In the genomic region with DNA sequence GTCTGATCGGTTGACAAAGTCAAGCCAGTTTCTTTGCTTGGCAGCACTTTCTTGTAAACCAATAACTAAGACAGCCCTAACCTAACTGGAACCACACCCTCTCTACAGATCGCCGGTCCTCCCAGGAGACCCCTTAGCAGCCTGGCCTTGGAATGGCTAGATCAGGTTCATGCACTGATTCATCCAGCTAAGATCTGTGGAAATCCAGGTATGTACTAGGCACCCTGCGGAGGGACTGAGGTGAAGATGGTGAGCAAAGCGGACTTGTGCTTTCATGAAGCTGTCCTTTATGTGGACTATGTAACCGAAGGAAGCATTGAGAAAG, we compare ENCODE assay signal across 8 mouse cellular contexts. TPM values are rescaled to one million over a fixed set of nuclear protein-coding genes. Genes with fewer than 3 reads are reported as not detected.
A peak's percentile ranks its signal among the peaks of the same experiment; 100 is the strongest.
DNase-seq lines count a peak whose midpoint lies in the region; ATAC-seq and TF ChIP-seq lines count a peak whose summit lies in the region.

No protein-coding gene starts in this region.

- no peak; the same call in 1 of the 2 replicates for ATAC-seq in lung, postnatal 0 days
- ATAC-seq in limb, embryonic 13.5 days (ENCODE audit: low FRiP score, low read depth) = peak; percentile 48

- no peak for DNase-seq in lung, postnatal 0 days (ENCODE audit: low spot score)
- DNase-seq in lung, postnatal 25 days (ENCODE audit: low spot score) = no peak
- no peak for DNase-seq in forebrain, embryonic 10.5 days (ENCODE audit: extremely low spot score, low spot score)
- no peak for DNase-seq in adrenal gland, adult 8-10 months
- DNase-seq in c-Kit-positive CD71-positive TER-119-positive erythroid progenitor cells, embryonic 14.5 days (ENCODE audit: low spot score) = no peak
- DNase-seq in adipocyte (ENCODE audit: low spot score) = no peak

- no peak for TF ChIP-seq EP300 in lung, postnatal 0 days (IDR thresholded peaks at IDR 0.05)

- no peak for TF ChIP-seq POLR2A in small intestine, adult 2 months (IDR thresholded peaks at IDR 0.05; ENCODE audit: low read depth, low read length)

- peak overlapping the region; percentile 42 for H3K9ac ChIP-seq in lung, postnatal 0 days (replicated peaks; ENCODE audit: low read depth)
- H3K9ac ChIP-seq in limb, embryonic 13.5 days = peak overlapping the region; percentile 69

- no peak overlapping the region for H3K27ac ChIP-seq in lung, postnatal 0 days (ENCODE audit: low read length)
- peak overlapping the region; percentile 92 for H3K27ac ChIP-seq in forebrain, embryonic 10.5 days
- peak overlapping the region; percentile 77; the same call in 1 of the 2 replicates for H3K27ac ChIP-seq in limb, embryonic 13.5 days
- no peak overlapping the region for H3K27ac ChIP-seq in small intestine, adult 2 months (ENCODE audit: insufficient read depth, low read depth, low read length)

- H3K36me3 ChIP-seq in lung, postnatal 0 days (ENCODE audit: insufficient read depth, low read length) = no peaks in the 10 kb centered on the region
- H3K36me3 ChIP-seq in forebrain, embryonic 10.5 days (replicated peaks) = peaks cover 53% of the 10 kb centered on the region
- H3K36me3 ChIP-seq in limb, embryonic 13.5 days = peaks cover 35% of the 10 kb centered on the region
- H3K36me3 ChIP-seq in small intestine, adult 2 months (ENCODE audit: control insufficient read depth, insufficient read depth, low read length) = peaks cover 1% of the 10 kb centered on the region; the same call in 1 of the 2 replicates

- no peaks in the 10 kb centered on the region for H3K27me3 ChIP-seq in lung, postnatal 0 days (replicated peaks; ENCODE audit: insufficient read depth, low read length)
- no peaks in the 10 kb centered on the region for H3K27me3 ChIP-seq in forebrain, embryonic 10.5 days (ENCODE audit: poor library complexity, severe bottlenecking)
- no peaks in the 10 kb centered on the region for H3K27me3 ChIP-seq in limb, embryonic 13.5 days
- H3K27me3 ChIP-seq in small intestine, adult 2 months (ENCODE audit: control insufficient read depth, insufficient read depth, low read length) = no peaks in the 10 kb centered on the region

- 10% methylated on average over 6 of the region's 6 CpGs for WGBS in lung, postnatal 0 days
- 15% methylated on average over 6 of the region's 6 CpGs for WGBS in forebrain, embryonic 10.5 days
- 11% methylated on average over 6 of the region's 6 CpGs for WGBS in limb, embryonic 13.5 days
- WGBS in small intestine, adult 2 months = 3% methylated on average over 6 of the region's 6 CpGs

- H3K4me3 ChIP-seq in lung, postnatal 0 days (ENCODE audit: low read depth, low read length) = peak overlapping the region; percentile 64
- peak overlapping the region; percentile 69 for H3K4me3 ChIP-seq in forebrain, embryonic 10.5 days
- H3K4me3 ChIP-seq in limb, embryonic 13.5 days = peak overlapping the region; percentile 64
- H3K4me3 ChIP-seq in small intestine, adult 2 months (ENCODE audit: low read depth, low read length) = peak overlapping the region; percentile 92

- peak overlapping the region; percentile 82 for H3K4me2 ChIP-seq in lung, postnatal 0 days (replicated peaks; ENCODE audit: low read depth, low read length)
- peak overlapping the region; percentile 83 for H3K4me2 ChIP-seq in limb, embryonic 13.5 days (replicated peaks)

- no peaks in the 10 kb centered on the region for H3K9me3 ChIP-seq in lung, postnatal 0 days (ENCODE audit: low read length)
- no peaks in the 10 kb centered on the region for H3K9me3 ChIP-seq in forebrain, embryonic 10.5 days
- no peaks in the 10 kb centered on the region for H3K9me3 ChIP-seq in limb, embryonic 13.5 days

- H3K4me1 ChIP-seq in lung, postnatal 0 days (ENCODE audit: insufficient read depth, low read depth, low read length) = peaks cover 5% of the 10 kb centered on the region; the same call in 1 of the 2 replicates
- H3K4me1 ChIP-seq in forebrain, embryonic 10.5 days = peaks cover 14% of the 10 kb centered on the region
- H3K4me1 ChIP-seq in limb, embryonic 13.5 days = peaks cover 5% of the 10 kb centered on the region
- H3K4me1 ChIP-seq in small intestine, adult 2 months (ENCODE audit: control insufficient read depth, insufficient read depth, insufficient read length, low read length) = peaks cover 5% of the 10 kb centered on the region; the same call in 1 of the 2 replicates

- no peak for TF ChIP-seq CTCF in lung, postnatal 0 days (IDR thresholded peaks at IDR 0.05)
- TF ChIP-seq CTCF in small intestine, adult 2 months (IDR thresholded peaks at IDR 0.05; ENCODE audit: extremely low read depth, insufficient read length, insufficient replicate concordance, low read depth, low read length) = no peak

RNA-seq across cellular contexts. Expression of gene Nme6, which starts 0.5 kb away (rescaled TPM):
- polyA plus RNA-seq in lung, postnatal 0 days (2015; fragmentation: Nextera tagmentation; extraction: Ambion mirVana) = 22.3 and 24.4 TPM in 2 replicates
- 116 and 124 TPM in 2 replicates for polyA plus RNA-seq in forebrain, embryonic 10.5 days (2016; fragmentation: Nextera tagmentation; extraction: Ambion mirVana)
- 72.3 and 73.8 TPM in 2 replicates for polyA plus RNA-seq in limb, embryonic 13.5 days (2015; fragmentation: Nextera tagmentation; extraction: Ambion mirVana)
- 9.9 and 14.6 TPM in 2 replicates for polyA plus RNA-seq in small intestine, adult 2 months (2012; rRNA removed)
- total RNA-seq in adrenal gland, adult 8-10 months (2022) = 10 to 100 TPM; 14.9 to 25.2 (median 22.7) TPM

RNA-seq across cellular contexts. Expression of gene Camp, which starts 16.4 kb away (rescaled TPM):
- polyA plus RNA-seq in lung, postnatal 0 days (2015; fragmentation: Nextera tagmentation; extraction: Ambion mirVana) = 10.3 and 13.1 TPM in 2 replicates
- not detected in 2 replicates for polyA plus RNA-seq in forebrain, embryonic 10.5 days (2016; fragmentation: Nextera tagmentation; extraction: Ambion mirVana)
- 0.27 and 0.60 TPM in 2 replicates for polyA plus RNA-seq in limb, embryonic 13.5 days (2015; fragmentation: Nextera tagmentation; extraction: Ambion mirVana)
- 3.2 TPM in 1 of 2 replicates, not detected in the other for polyA plus RNA-seq in small intestine, adult 2 months (2012; rRNA removed)
- not detected for total RNA-seq in adrenal gland, adult 8-10 months (2022)

RNA-seq across cellular contexts. Expression of gene Spink8, which starts 21.0 kb away (rescaled TPM):
- polyA plus RNA-seq in lung, postnatal 0 days (2015; fragmentation: Nextera tagmentation; extraction: Ambion mirVana) = not detected in 2 replicates
- not detected in 2 replicates for polyA plus RNA-seq in forebrain, embryonic 10.5 days (2016; fragmentation: Nextera tagmentation; extraction: Ambion mirVana)
- 0.24 and 0.46 TPM in 2 replicates for polyA plus RNA-seq in limb, embryonic 13.5 days (2015; fragmentation: Nextera tagmentation; extraction: Ambion mirVana)
- polyA plus RNA-seq in small intestine, adult 2 months (2012; rRNA removed) = not detected in 2 replicates
- 10 to 100 TPM; 14.6 to 31.7 (median 27.6) TPM for total RNA-seq in adrenal gland, adult 8-10 months (2022)

RNA-seq across cellular contexts. Expression of gene Cdc25a, which starts 42.3 kb away (rescaled TPM):
- polyA plus RNA-seq in lung, postnatal 0 days (2015; fragmentation: Nextera tagmentation; extraction: Ambion mirVana) = 7.1 and 8.7 TPM in 2 replicates
- 42.2 and 45.5 TPM in 2 replicates for polyA plus RNA-seq in forebrain, embryonic 10.5 days (2016; fragmentation: Nextera tagmentation; extraction: Ambion mirVana)
- polyA plus RNA-seq in limb, embryonic 13.5 days (2015; fragmentation: Nextera tagmentation; extraction: Ambion mirVana) = 35.3 and 36.3 TPM in 2 replicates
- polyA plus RNA-seq in small intestine, adult 2 months (2012; rRNA removed) = 14.1 and 27.3 TPM in 2 replicates
- total RNA-seq in adrenal gland, adult 8-10 months (2022) = 10 to 100 TPM; 10.5 to 14.5 (median 10.8) TPM

RNA-seq across cellular contexts. Expression of gene Fbxw27, which starts 42.6 kb away (rescaled TPM):
- polyA plus RNA-seq in lung, postnatal 0 days (2015; fragmentation: Nextera tagmentation; extraction: Ambion mirVana) = not detected in 2 replicates
- not detected in 2 replicates for polyA plus RNA-seq in forebrain, embryonic 10.5 days (2016; fragmentation: Nextera tagmentation; extraction: Ambion mirVana)
- polyA plus RNA-seq in limb, embryonic 13.5 days (2015; fragmentation: Nextera tagmentation; extraction: Ambion mirVana) = not detected in 2 replicates
- not detected in 2 replicates for polyA plus RNA-seq in small intestine, adult 2 months (2012; rRNA removed)
- total RNA-seq in adrenal gland, adult 8-10 months (2022) = not detected

Comparison
In these comparisons a context has a peak if more than half of its experiments do, and no peak if none do; other contexts are left out.
1. H3K27ac ChIP-seq: peak in forebrain, embryonic 10.5 days (single experiment) and limb, embryonic 13.5 days (single experiment); none in lung, postnatal 0 days (single experiment) and small intestine, adult 2 months (single experiment).
2. Peak in every context shown above with its lines, with median percentiles within 50 percentile points of each other: H3K4me3 ChIP-seq.